Mouse (Mus musculus) c-Kit-positive CD71-positive TER-119-positive erythroid progenitor cells, embryonic 14.5 days (primary cell): ENCODE data around the gene Tyrobp.

ENCODE experiments used
- DNase-seq: peaks from one replicate; pipeline ENCODE4 v3.0.0-alpha.2; 2013; ENCODE audit warnings: low spot score

Gene Tyrobp

GRCm38 (mm10) chr7:30423071-30423641 is 9.6 kb downstream of the Tyrobp start:
- no peak for DNase-seq

- no peak for DNase-seq
Measured at GRCm38 (mm10) chr7:30429327-30429726, 15.8 kb downstream of the Tyrobp start.

GRCm38 (mm10) chr7:30430191-30430590 is 16.6 kb downstream of the Tyrobp start:
- DNase-seq = no peak

GRCm38 (mm10) chr7:30431793-30432192 is 18.2 kb downstream of the Tyrobp start:
- no peak for DNase-seq

GRCm38 (mm10) chr7:30434238-30434637 is 20.7 kb downstream of the Tyrobp start:
- peak; percentile 37 for DNase-seq

- DNase-seq = no peak
Measured at GRCm38 (mm10) chr7:30434701-30435100, 21.1 kb downstream of the Tyrobp start.

GRCm38 (mm10) chr7:30435156-30435555 is 21.6 kb downstream of the Tyrobp start:
- no peak for DNase-seq

- no peak for DNase-seq
Measured at GRCm38 (mm10) chr7:30436879-30437278, 23.3 kb downstream of the Tyrobp start.

- DNase-seq = no peak
Measured at GRCm38 (mm10) chr7:30439734-30440133, 26.2 kb downstream of the Tyrobp start.

- no peak for DNase-seq
Measured at GRCm38 (mm10) chr7:30440697-30441096, 27.1 kb downstream of the Tyrobp start.

GRCm38 (mm10) chr7:30443696-30444095 is 30.1 kb downstream of the Tyrobp start:
- DNase-seq = no peak

GRCm38 (mm10) chr7:30444154-30444970 is 30.8 kb downstream of the Tyrobp start:
- DNase-seq = no peak

GRCm38 (mm10) chr7:30444971-30445751 is 31.6 kb downstream of the Tyrobp start, which contains the start of gene Aplp1:
Gene Aplp1, minus strand, starts transcription at chr7:30445535.
- no peak for DNase-seq

GRCm38 (mm10) chr7:30450241-30450640 is 36.7 kb downstream of the Tyrobp start:
- no peak for DNase-seq

- DNase-seq = no peak
Measured at GRCm38 (mm10) chr7:30453327-30453726, 39.8 kb downstream of the Tyrobp start.

GRCm38 (mm10) chr7:30453766-30454165 is 40.2 kb downstream of the Tyrobp start:
- DNase-seq = peak; percentile 37

- DNase-seq = no peak
Measured at GRCm38 (mm10) chr7:30454259-30454658, 40.7 kb downstream of the Tyrobp start.

- no peak for DNase-seq
Measured at GRCm38 (mm10) chr7:30456487-30456886, 42.9 kb downstream of the Tyrobp start.

- no peak for DNase-seq
Measured at GRCm38 (mm10) chr7:30456911-30457628, 43.5 kb downstream of the Tyrobp start.

- no peak for DNase-seq
Measured at GRCm38 (mm10) chr7:30457629-30458330, 44.2 kb downstream of the Tyrobp start, which contains the start of the genes Kirrel2 and Nphs1. Gene Kirrel2, minus strand, starts transcription at chr7:30457690. Gene Nphs1, plus strand, starts transcription at chr7:30458315.

- no peak for DNase-seq
Measured at GRCm38 (mm10) chr7:30459484-30459883, 45.9 kb downstream of the Tyrobp start.
